Mouse (Mus musculus) kidney, adult 2 months (tissue): ENCODE measurements at regions not wholly inside any gene's neighbourhood (a gene's known extent, or its start where the extent isn't known, plus 50 kb on each side); places are given as distances from the start of the nearest gene placed in this dataset.

Experiments
- CTCF ChIP-seq: fragments of 200-500 bp; conservative IDR thresholded peaks from 2 replicates; pipeline ENCODE4 v1.5.1; 2011; ENCODE audit warnings: low read depth, mild to moderate bottlenecking, control low read depth, low read length, moderate library complexity, mixed read lengths; ENCODE audit not compliant: insufficient read depth, insufficient read length
- POLR2A ChIP-seq: fragments of 200-500 bp; IDR thresholded peaks from one replicate; pipeline ENCODE4 v1.6.1; 2011; ENCODE audit warnings: low read depth, low read length, control low read depth

DNA sequence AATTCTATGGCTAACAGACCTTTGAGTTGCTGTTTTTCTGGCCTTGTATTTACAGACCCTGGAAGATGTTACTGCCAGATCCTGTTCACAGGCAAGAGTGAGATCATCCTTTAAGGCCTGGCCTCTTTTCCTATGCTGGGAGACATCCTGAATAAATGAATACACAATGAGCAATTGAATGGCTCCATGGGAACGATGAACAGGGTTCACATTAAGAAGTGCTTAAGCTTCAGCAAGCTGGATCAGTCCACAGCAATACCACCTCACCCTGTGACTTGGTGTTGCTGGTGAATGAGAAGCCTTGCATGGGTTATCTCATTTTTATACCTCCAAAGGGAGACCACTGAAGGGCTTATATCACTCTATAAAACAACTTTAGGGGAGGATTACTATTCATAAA lies 405.1 kb upstream of the Tnc start:
- TF ChIP-seq CTCF (no peak), POLR2A (no peak)
